Mouse (Mus musculus): Measurements from ENCODE around the gene Snph. TPM values are rescaled to one million over a fixed set of nuclear protein-coding genes. Genes with fewer than 3 reads are reported as not detected.
A peak's percentile ranks its signal among the peaks of the same experiment; 100 is the strongest.

Gene Snph
- 0.54 and 1.00 TPM in 2 replicates for polyA plus RNA-seq (2016; fragmentation: Nextera tagmentation; extraction: Ambion mirVana)

GRCm38 (mm10) chr2:151632159-151632814 is at the start of gene Snph:
Gene Snph, minus strand, starts transcription at chr2:151632593.
- Histone ChIP-seq H3K27ac (replicated peaks) (peak within 1 kb of the TSS; percentile 74), H3K4me1 (peaks cover 15% of the 10 kb centered on the region), H3K36me3 (replicated peaks) (no peaks in the 10 kb centered on the region), H3K9me3 (no peaks in the 10 kb centered on the region), H3K4me3 (peak within 1 kb of the TSS; percentile 80), H3K27me3 (replicated peaks; ENCODE audit: low read depth, poor library complexity, severe bottlenecking) (peaks cover 56% of the 10 kb centered on the region)
- DNase-seq (ENCODE audit: low spot score): peak; percentile 80
- under 1% methylated on average over 47 of the region's 47 CpGs for WGBS

- 59% methylated on average over 2 of the region's 2 CpGs for WGBS
- Histone ChIP-seq H3K9me3 (no peaks in the 10 kb centered on the region), H3K27me3 (replicated peaks; ENCODE audit: low read depth, poor library complexity, severe bottlenecking) (0 out of 2 replicates have a peak, but pooled peaks cover 4% of the 10 kb centered on the region), H3K4me3 (no peak overlapping the region), H3K27ac (replicated peaks) (no peak overlapping the region), H3K36me3 (replicated peaks) (no peaks in the 10 kb centered on the region), H3K4me1 (no peaks in the 10 kb centered on the region)
- DNase-seq (ENCODE audit: low spot score): no peak
These were observed 43.8 kb upstream of the Snph start for GRCm38 (mm10) chr2:151676234-151676633.

- peaks cover 4% of the 10 kb centered on the region; the same call in 1 of the 2 replicates for H3K4me1 ChIP-seq
- H3K27ac ChIP-seq (replicated peaks): no peak overlapping the region
- 77% methylated on average over 1 of the region's 1 CpGs for WGBS
- H3K36me3 ChIP-seq (replicated peaks): no peaks in the 10 kb centered on the region
- no peak overlapping the region for H3K4me3 ChIP-seq
- DNase-seq (ENCODE audit: low spot score): no peak
- no peaks in the 10 kb centered on the region for H3K9me3 ChIP-seq
- peaks cover 17% of the 10 kb centered on the region for H3K27me3 ChIP-seq (replicated peaks; ENCODE audit: low read depth, poor library complexity, severe bottlenecking)
These were observed 38.6 kb upstream of the Snph start for GRCm38 (mm10) chr2:151670968-151671329.

- Histone ChIP-seq H3K4me1 (peaks cover 4% of the 10 kb centered on the region; the same call in 1 of the 2 replicates), H3K36me3 (replicated peaks) (no peaks in the 10 kb centered on the region), H3K4me3 (peak overlapping the region; percentile 9; the same call in 1 of the 2 replicates), H3K9me3 (no peaks in the 10 kb centered on the region), H3K27ac (replicated peaks) (no peak overlapping the region), H3K27me3 (replicated peaks; ENCODE audit: low read depth, poor library complexity, severe bottlenecking) (peaks cover 17% of the 10 kb centered on the region)
- 36% methylated on average over 48 of the region's 48 CpGs for WGBS
- DNase-seq (ENCODE audit: low spot score): peak; percentile 13
These were observed 37.9 kb upstream of the Snph start for GRCm38 (mm10) chr2:151670026-151670967.

- no peak for DNase-seq (ENCODE audit: low spot score)
- Histone ChIP-seq H3K27me3 (replicated peaks; ENCODE audit: low read depth, poor library complexity, severe bottlenecking) (peaks cover 17% of the 10 kb centered on the region), H3K27ac (replicated peaks) (no peak within 1 kb of the TSS), H3K9me3 (no peaks in the 10 kb centered on the region), H3K4me1 (peaks cover 4% of the 10 kb centered on the region; the same call in 1 of the 2 replicates), H3K4me3 (no peak within 1 kb of the TSS), H3K36me3 (replicated peaks) (no peaks in the 10 kb centered on the region)
- 76% methylated on average over 3 of the region's 3 CpGs for WGBS
These were observed 36.0 kb upstream of the Snph start, which contains the start of gene Rad21l for GRCm38 (mm10) chr2:151668433-151668832. Gene Rad21l, minus strand, starts transcription at chr2:151668533.

- Histone ChIP-seq H3K27ac (replicated peaks) (no peak overlapping the region), H3K4me3 (no peak overlapping the region), H3K27me3 (replicated peaks; ENCODE audit: low read depth, poor library complexity, severe bottlenecking) (no peaks in the 10 kb centered on the region), H3K4me1 (no peaks in the 10 kb centered on the region), H3K36me3 (replicated peaks) (no peaks in the 10 kb centered on the region), H3K9me3 (no peaks in the 10 kb centered on the region)
- 76% methylated on average over 1 of the region's 1 CpGs for WGBS
- no peak for DNase-seq (ENCODE audit: low spot score)
These were observed 19.7 kb upstream of the Snph start for GRCm38 (mm10) chr2:151652053-151652452.

GRCm38 (mm10) chr2:151636015-151636402 is 3.6 kb upstream of the Snph start:
- Histone ChIP-seq H3K9me3 (no peaks in the 10 kb centered on the region), H3K27ac (replicated peaks) (no peak overlapping the region)

GRCm38 (mm10) chr2:151635362-151636014 is 3.1 kb upstream of the Snph start:
- H3K27me3 ChIP-seq (replicated peaks; ENCODE audit: low read depth, poor library complexity, severe bottlenecking): peaks cover 39% of the 10 kb centered on the region
- no peak for DNase-seq (ENCODE audit: low spot score)

More at GRCm38 (mm10) chr2:151636015-151636402, 3.6 kb upstream of the Snph start:
- 69% methylated on average over 2 of the region's 2 CpGs for WGBS
- Histone ChIP-seq H3K4me1 (peaks cover 15% of the 10 kb centered on the region), H3K36me3 (replicated peaks) (no peaks in the 10 kb centered on the region), H3K4me3 (no peak overlapping the region), H3K27me3 (replicated peaks; ENCODE audit: low read depth, poor library complexity, severe bottlenecking) (peaks cover 34% of the 10 kb centered on the region)
- no peak for DNase-seq (ENCODE audit: low spot score)

GRCm38 (mm10) chr2:151634903-151635302 is 2.5 kb upstream of the Snph start:
- Histone ChIP-seq H3K4me3 (no peak overlapping the region), H3K27ac (replicated peaks) (no peak overlapping the region), H3K27me3 (replicated peaks; ENCODE audit: low read depth, poor library complexity, severe bottlenecking) (peaks cover 45% of the 10 kb centered on the region), H3K36me3 (replicated peaks) (no peaks in the 10 kb centered on the region), H3K9me3 (no peaks in the 10 kb centered on the region), H3K4me1 (peaks cover 15% of the 10 kb centered on the region)
- no peak for DNase-seq (ENCODE audit: low spot score)
- 37% methylated on average over 2 of the region's 2 CpGs for WGBS

More at GRCm38 (mm10) chr2:151635362-151636014, 3.1 kb upstream of the Snph start:
- WGBS: 71% methylated on average over 9 of the region's 9 CpGs
- Histone ChIP-seq H3K9me3 (no peaks in the 10 kb centered on the region), H3K4me3 (no peak overlapping the region), H3K36me3 (replicated peaks) (no peaks in the 10 kb centered on the region), H3K4me1 (peaks cover 15% of the 10 kb centered on the region), H3K27ac (replicated peaks) (no peak overlapping the region)

GRCm38 (mm10) chr2:151632982-151633381 is 589 bp upstream of the Snph start:
- Histone ChIP-seq H3K27ac (replicated peaks) (no peak overlapping the region), H3K36me3 (replicated peaks) (no peaks in the 10 kb centered on the region), H3K27me3 (replicated peaks; ENCODE audit: low read depth, poor library complexity, severe bottlenecking) (peaks cover 56% of the 10 kb centered on the region), H3K9me3 (no peaks in the 10 kb centered on the region), H3K4me3 (no peak overlapping the region), H3K4me1 (peaks cover 15% of the 10 kb centered on the region)
- 30% methylated on average over 5 of the region's 5 CpGs for WGBS
- DNase-seq (ENCODE audit: low spot score): no peak

- Histone ChIP-seq H3K27me3 (replicated peaks; ENCODE audit: low read depth, poor library complexity, severe bottlenecking) (peaks cover 56% of the 10 kb centered on the region), H3K4me1 (peaks cover 15% of the 10 kb centered on the region), H3K27ac (replicated peaks) (peak overlapping the region; percentile 74), H3K9me3 (no peaks in the 10 kb centered on the region), H3K4me3 (peak overlapping the region; percentile 80), H3K36me3 (replicated peaks) (no peaks in the 10 kb centered on the region)
- 2% methylated on average over 22 of the region's 22 CpGs for WGBS
- no peak for DNase-seq (ENCODE audit: low spot score)
These were observed 811 bp downstream of the Snph start for GRCm38 (mm10) chr2:151631406-151632158.

All from embryonic facial prominence, embryonic 10.5 days (tissue).